Mouse (Mus musculus): ENCODE measurements around the gene Tmem156. TPM values are rescaled to one million over a fixed set of nuclear protein-coding genes. Genes with fewer than 3 reads are reported as not detected.

Gene Tmem156
- polyA plus RNA-seq, 1 experiment from 2014 or later: not detected

- Histone ChIP-seq H3K4me3 (replicated peaks; ENCODE audit: low read length) (no peak overlapping the region), H3K27ac (no peak overlapping the region), H3K27me3 (ENCODE audit: control insufficient read depth, insufficient read depth, low read length) (no peaks in the 10 kb centered on the region), H3K4me2 (replicated peaks) (no peak overlapping the region), H3K4me1 (replicated peaks; ENCODE audit: control insufficient read depth, insufficient read depth, low read length) (no peaks in the 10 kb centered on the region), H3K9ac (no peak overlapping the region), H3K9me3 (ENCODE audit: control insufficient read depth, low read length) (no peaks in the 10 kb centered on the region), H3K36me3 (replicated peaks; ENCODE audit: control insufficient read depth, insufficient read depth) (no peaks in the 10 kb centered on the region)
- 86% methylated on average over 3 of the region's 3 CpGs for WGBS
- DNase-seq (ENCODE audit: low spot score): no peak
- no peak for ATAC-seq (ENCODE audit: low FRiP score)
Measured at GRCm38 (mm10) chr5:65089707-65090106, 2.2 kb downstream of the Tmem156 start.

GRCm38 (mm10) chr5:65086522-65086921 is 5.4 kb downstream of the Tmem156 start:
- Histone ChIP-seq H3K9me3 (ENCODE audit: control insufficient read depth, low read length) (no peaks in the 10 kb centered on the region), H3K4me2 (replicated peaks) (no peak overlapping the region), H3K9ac (no peak overlapping the region), H3K27ac (no peak overlapping the region), H3K27me3 (ENCODE audit: control insufficient read depth, insufficient read depth, low read length) (no peaks in the 10 kb centered on the region), H3K4me3 (replicated peaks; ENCODE audit: low read length) (no peak overlapping the region), H3K36me3 (replicated peaks; ENCODE audit: control insufficient read depth, insufficient read depth) (no peaks in the 10 kb centered on the region), H3K4me1 (replicated peaks; ENCODE audit: control insufficient read depth, insufficient read depth, low read length) (no peaks in the 10 kb centered on the region)
- DNase-seq (ENCODE audit: low spot score) (no peak), ATAC-seq (ENCODE audit: low FRiP score) (no peak)
- WGBS: 88% methylated on average over 6 of the region's 6 CpGs

DNA sequence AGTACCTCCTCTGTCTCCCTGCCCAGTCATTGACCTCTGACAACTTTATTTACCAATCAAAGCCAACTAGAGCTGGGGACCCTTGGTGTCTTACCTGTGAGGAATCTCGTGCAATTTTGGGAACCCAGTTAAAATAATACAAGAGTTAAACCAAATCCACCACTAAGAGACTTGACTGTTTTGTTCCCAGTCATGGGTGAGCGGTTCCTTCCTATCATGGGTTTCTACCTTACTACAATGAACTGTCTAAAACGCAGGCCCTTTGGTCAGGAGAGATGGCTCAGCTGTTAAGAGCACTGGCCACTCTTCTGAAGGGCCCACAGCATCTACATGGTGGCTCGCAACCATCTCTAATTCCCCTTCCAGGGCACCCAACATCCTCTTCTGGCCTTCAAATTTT is 10.1 kb downstream of the Tmem156 start:
- Histone ChIP-seq H3K27me3 (ENCODE audit: control insufficient read depth, insufficient read depth, low read length) (no peaks in the 10 kb centered on the region), H3K4me1 (replicated peaks; ENCODE audit: control insufficient read depth, insufficient read depth, low read length) (no peaks in the 10 kb centered on the region), H3K9ac (no peak overlapping the region), H3K9me3 (ENCODE audit: control insufficient read depth, low read length) (no peaks in the 10 kb centered on the region), H3K4me3 (replicated peaks; ENCODE audit: low read length) (no peak overlapping the region), H3K4me2 (replicated peaks) (no peak overlapping the region), H3K27ac (no peak overlapping the region), H3K36me3 (replicated peaks; ENCODE audit: control insufficient read depth, insufficient read depth) (no peaks in the 10 kb centered on the region)
- WGBS: 80% methylated on average over 4 of the region's 4 CpGs
- DNase-seq (ENCODE audit: low spot score): no peak
- no peak for ATAC-seq (ENCODE audit: low FRiP score)

DNA sequence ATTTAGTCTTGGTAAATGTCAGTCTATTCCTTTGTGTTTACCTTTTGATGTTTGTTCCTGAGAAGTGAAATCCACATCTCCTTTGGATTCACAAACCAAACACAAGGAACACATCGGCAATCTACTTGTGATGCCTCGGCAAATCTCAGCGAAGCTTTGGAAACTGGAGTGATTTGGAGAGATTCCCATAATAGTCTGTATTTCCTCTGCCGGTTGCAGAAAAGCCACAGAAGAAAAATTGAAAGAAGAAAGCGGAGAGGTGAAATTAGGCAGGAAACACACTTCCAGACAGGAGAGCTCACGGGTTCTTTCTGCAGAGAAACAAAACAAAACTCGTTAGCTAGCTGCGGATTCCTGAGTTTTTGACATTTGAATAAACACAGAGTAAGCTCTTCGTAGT is 12.1 kb downstream of the Tmem156 start:
- Histone ChIP-seq H3K36me3 (replicated peaks; ENCODE audit: control insufficient read depth, insufficient read depth) (no peaks in the 10 kb centered on the region), H3K27ac (no peak overlapping the region), H3K4me1 (replicated peaks; ENCODE audit: control insufficient read depth, insufficient read depth, low read length) (no peaks in the 10 kb centered on the region), H3K4me3 (replicated peaks; ENCODE audit: low read length) (no peak overlapping the region), H3K4me2 (replicated peaks) (no peak overlapping the region), H3K27me3 (ENCODE audit: control insufficient read depth, insufficient read depth, low read length) (no peaks in the 10 kb centered on the region), H3K9me3 (ENCODE audit: control insufficient read depth, low read length) (no peaks in the 10 kb centered on the region), H3K9ac (no peak overlapping the region)
- 83% methylated on average over 9 of the region's 9 CpGs for WGBS
- ATAC-seq (ENCODE audit: low FRiP score): no peak
- DNase-seq (ENCODE audit: low spot score): no peak

DNA sequence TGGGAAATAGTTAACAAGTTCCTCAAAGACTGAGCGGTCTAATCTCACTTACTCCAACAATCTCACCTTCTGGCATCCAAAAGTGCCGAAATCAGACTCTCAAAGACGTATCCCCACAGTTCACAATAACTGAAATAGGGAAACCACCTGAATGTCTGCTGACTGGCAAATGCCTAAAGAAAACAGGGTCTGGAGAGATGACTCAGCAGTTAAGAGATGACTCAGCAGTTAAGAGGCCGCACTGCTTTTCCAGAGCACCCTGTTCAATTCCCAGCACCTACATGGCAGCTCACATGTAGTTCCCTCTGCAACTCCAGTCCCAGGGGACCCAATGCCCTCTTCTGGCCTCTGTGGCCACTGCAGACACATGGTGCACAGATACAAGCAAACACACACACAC is 13.9 kb downstream of the Tmem156 start:
- Histone ChIP-seq H3K4me2 (replicated peaks) (no peak overlapping the region), H3K9me3 (ENCODE audit: control insufficient read depth, low read length) (no peaks in the 10 kb centered on the region), H3K27me3 (ENCODE audit: control insufficient read depth, insufficient read depth, low read length) (no peaks in the 10 kb centered on the region), H3K36me3 (replicated peaks; ENCODE audit: control insufficient read depth, insufficient read depth) (no peaks in the 10 kb centered on the region), H3K27ac (no peak overlapping the region), H3K4me1 (replicated peaks; ENCODE audit: control insufficient read depth, insufficient read depth, low read length) (no peaks in the 10 kb centered on the region), H3K9ac (no peak overlapping the region), H3K4me3 (replicated peaks; ENCODE audit: low read length) (no peak overlapping the region)
- 97% methylated on average over 4 of the region's 4 CpGs for WGBS
- ATAC-seq (ENCODE audit: low FRiP score) (no peak), DNase-seq (ENCODE audit: low spot score) (no peak)

DNA sequence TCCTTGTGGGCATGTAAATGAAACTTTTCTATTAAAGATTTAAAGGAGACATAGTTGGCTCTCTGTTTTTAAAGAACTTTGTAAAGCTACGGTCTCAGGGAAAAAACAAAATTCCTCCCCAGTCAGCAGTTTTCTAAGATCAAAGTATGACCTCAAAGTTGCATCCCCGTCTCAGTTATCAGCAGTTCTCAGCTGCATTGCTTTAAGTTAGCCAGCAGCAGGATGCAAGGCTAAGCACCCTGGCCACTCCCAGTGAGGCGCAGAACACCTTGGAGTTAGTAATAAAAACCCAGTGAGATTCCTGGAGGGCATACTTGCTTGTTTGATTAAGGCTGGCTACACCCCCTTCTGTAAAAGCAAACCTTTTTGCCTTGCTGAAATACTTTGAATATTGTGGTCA is 15.2 kb downstream of the Tmem156 start:
- DNase-seq (ENCODE audit: low spot score) (no peak), ATAC-seq (ENCODE audit: low FRiP score) (no peak)
- H3K9me3 ChIP-seq (ENCODE audit: control insufficient read depth, low read length): no peaks in the 10 kb centered on the region
- 61% methylated on average over 3 of the region's 3 CpGs for WGBS
- H3K36me3 ChIP-seq (replicated peaks; ENCODE audit: control insufficient read depth, insufficient read depth): no peaks in the 10 kb centered on the region
- H3K4me1 ChIP-seq (replicated peaks; ENCODE audit: control insufficient read depth, insufficient read depth, low read length): 0 out of 2 replicates have a peak, but pooled peaks cover 3% of the 10 kb centered on the region
- no peaks in the 10 kb centered on the region for H3K27me3 ChIP-seq (ENCODE audit: control insufficient read depth, insufficient read depth, low read length)
- no peak overlapping the region for H3K4me2 ChIP-seq (replicated peaks)
- H3K27ac ChIP-seq: no peak overlapping the region
- no peak overlapping the region for H3K4me3 ChIP-seq (replicated peaks; ENCODE audit: low read length)
- no peak overlapping the region for H3K9ac ChIP-seq

DNA sequence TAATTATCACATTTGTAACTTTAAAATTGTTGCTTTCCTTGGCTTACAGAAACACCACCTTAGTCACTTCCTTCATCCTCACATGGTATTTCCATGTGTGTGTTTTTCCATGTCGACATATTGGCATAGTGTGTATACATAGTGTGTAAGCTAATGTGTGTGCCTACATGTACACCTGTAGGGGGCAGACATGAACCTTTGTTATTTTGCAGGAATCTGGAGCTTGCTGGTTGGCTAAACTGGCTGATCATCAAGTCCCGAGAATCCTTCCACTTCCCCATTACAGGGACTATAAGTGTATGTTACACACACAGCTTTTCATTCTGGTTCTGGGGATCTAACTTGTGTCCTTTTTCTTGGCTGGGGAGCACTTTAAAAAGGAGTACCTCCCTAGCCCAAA is 15.8 kb downstream of the Tmem156 start:
- DNase-seq (ENCODE audit: low spot score): no peak
- Histone ChIP-seq H3K27me3 (ENCODE audit: control insufficient read depth, insufficient read depth, low read length) (no peaks in the 10 kb centered on the region), H3K36me3 (replicated peaks; ENCODE audit: control insufficient read depth, insufficient read depth) (no peaks in the 10 kb centered on the region), H3K9me3 (ENCODE audit: control insufficient read depth, low read length) (no peaks in the 10 kb centered on the region), H3K9ac (no peak overlapping the region), H3K4me1 (replicated peaks; ENCODE audit: control insufficient read depth, insufficient read depth, low read length) (0 out of 2 replicates have a peak, but pooled peaks cover 5% of the 10 kb centered on the region), H3K4me3 (replicated peaks; ENCODE audit: low read length) (no peak overlapping the region), H3K4me2 (replicated peaks) (no peak overlapping the region), H3K27ac (no peak overlapping the region)
- 86% methylated on average over 2 of the region's 2 CpGs for WGBS
- ATAC-seq (ENCODE audit: low FRiP score): no peak

DNA sequence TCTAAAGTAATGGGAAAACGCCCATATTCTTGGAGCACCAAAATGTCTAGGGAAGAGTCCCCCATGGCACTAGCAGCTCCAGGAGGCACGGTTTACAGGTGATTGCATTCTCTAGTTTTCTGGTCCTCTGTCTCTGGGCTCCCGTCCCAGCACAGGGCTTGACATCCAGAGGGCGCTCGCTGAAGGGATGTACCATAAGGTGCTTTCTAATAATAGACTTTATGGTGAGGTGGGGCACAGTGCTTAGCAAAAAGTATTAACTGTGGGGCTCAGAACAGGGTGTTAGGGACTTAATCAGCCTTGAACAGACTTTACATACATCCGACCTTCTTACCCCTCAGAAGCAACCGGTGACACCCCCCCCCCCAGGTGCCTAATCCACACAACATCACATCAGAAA is 17.2 kb downstream of the Tmem156 start:
- ATAC-seq (ENCODE audit: low FRiP score) (no peak), DNase-seq (ENCODE audit: low spot score) (no peak)
- Histone ChIP-seq H3K27ac (no peak overlapping the region), H3K4me1 (replicated peaks; ENCODE audit: control insufficient read depth, insufficient read depth, low read length) (0 out of 2 replicates have a peak, but pooled peaks cover 5% of the 10 kb centered on the region), H3K9ac (no peak overlapping the region), H3K27me3 (ENCODE audit: control insufficient read depth, insufficient read depth, low read length) (no peaks in the 10 kb centered on the region), H3K9me3 (ENCODE audit: control insufficient read depth, low read length) (no peaks in the 10 kb centered on the region), H3K36me3 (replicated peaks; ENCODE audit: control insufficient read depth, insufficient read depth) (no peaks in the 10 kb centered on the region), H3K4me2 (replicated peaks) (no peak overlapping the region), H3K4me3 (replicated peaks; ENCODE audit: low read length) (no peak overlapping the region)
- 73% methylated on average over 7 of the region's 7 CpGs for WGBS

GRCm38 (mm10) chr5:65073247-65073646 is 18.7 kb downstream of the Tmem156 start:
- ATAC-seq (ENCODE audit: low FRiP score) (no peak), DNase-seq (ENCODE audit: low spot score) (no peak)
- Histone ChIP-seq H3K4me3 (replicated peaks; ENCODE audit: low read length) (no peak overlapping the region), H3K36me3 (replicated peaks; ENCODE audit: control insufficient read depth, insufficient read depth) (no peaks in the 10 kb centered on the region), H3K4me1 (replicated peaks; ENCODE audit: control insufficient read depth, insufficient read depth, low read length) (0 out of 2 replicates have a peak, but pooled peaks cover 5% of the 10 kb centered on the region), H3K9me3 (ENCODE audit: control insufficient read depth, low read length) (no peaks in the 10 kb centered on the region), H3K27ac (no peak overlapping the region), H3K9ac (no peak overlapping the region), H3K4me2 (replicated peaks) (no peak overlapping the region), H3K27me3 (ENCODE audit: control insufficient read depth, insufficient read depth, low read length) (no peaks in the 10 kb centered on the region)
- 71% methylated on average over 4 of the region's 4 CpGs for WGBS

DNA sequence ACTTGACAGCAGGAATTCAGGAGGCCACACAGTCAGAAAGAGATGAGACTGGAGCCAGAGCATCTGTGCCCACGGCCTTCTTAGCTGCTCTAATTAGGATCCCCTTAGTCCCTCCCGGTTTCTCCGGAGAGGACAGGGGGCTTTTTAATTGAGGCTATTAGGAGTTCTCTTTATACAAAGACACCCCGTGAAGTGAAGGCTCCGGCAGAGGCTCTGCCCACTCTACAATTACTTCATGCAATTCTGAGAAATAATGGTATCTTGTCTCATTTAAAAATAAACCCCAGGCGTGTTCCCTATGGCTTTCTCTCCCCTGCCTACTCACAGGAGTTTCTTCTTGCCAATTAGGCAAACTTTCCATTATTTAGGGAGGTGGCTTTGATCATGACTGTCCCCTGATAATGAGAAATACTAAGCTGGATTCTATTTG is 20.2 kb downstream of the Tmem156 start:
- no peak for DNase-seq (ENCODE audit: low spot score)

More for the DNA sequence above, 20.2 kb downstream of the Tmem156 start:
- Histone ChIP-seq H3K4me2 (replicated peaks) (no peak overlapping the region), H3K27me3 (ENCODE audit: control insufficient read depth, insufficient read depth, low read length) (no peaks in the 10 kb centered on the region), H3K4me3 (replicated peaks; ENCODE audit: low read length) (no peak overlapping the region), H3K27ac (no peak overlapping the region; the same call in 1 of the 2 replicates), H3K4me1 (replicated peaks; ENCODE audit: control insufficient read depth, insufficient read depth, low read length) (0 out of 2 replicates have a peak, but pooled peaks cover 5% of the 10 kb centered on the region), H3K9me3 (ENCODE audit: control insufficient read depth, low read length) (no peaks in the 10 kb centered on the region), H3K36me3 (replicated peaks; ENCODE audit: control insufficient read depth, insufficient read depth) (no peaks in the 10 kb centered on the region), H3K9ac (no peak overlapping the region)
- 13% methylated on average over 6 of the region's 6 CpGs for WGBS
- peak; percentile 53; the same call in 1 of the 2 replicates for ATAC-seq (ENCODE audit: low FRiP score)
